ENCODE assay signal across 29 mouse cellular contexts in the genomic region with DNA sequence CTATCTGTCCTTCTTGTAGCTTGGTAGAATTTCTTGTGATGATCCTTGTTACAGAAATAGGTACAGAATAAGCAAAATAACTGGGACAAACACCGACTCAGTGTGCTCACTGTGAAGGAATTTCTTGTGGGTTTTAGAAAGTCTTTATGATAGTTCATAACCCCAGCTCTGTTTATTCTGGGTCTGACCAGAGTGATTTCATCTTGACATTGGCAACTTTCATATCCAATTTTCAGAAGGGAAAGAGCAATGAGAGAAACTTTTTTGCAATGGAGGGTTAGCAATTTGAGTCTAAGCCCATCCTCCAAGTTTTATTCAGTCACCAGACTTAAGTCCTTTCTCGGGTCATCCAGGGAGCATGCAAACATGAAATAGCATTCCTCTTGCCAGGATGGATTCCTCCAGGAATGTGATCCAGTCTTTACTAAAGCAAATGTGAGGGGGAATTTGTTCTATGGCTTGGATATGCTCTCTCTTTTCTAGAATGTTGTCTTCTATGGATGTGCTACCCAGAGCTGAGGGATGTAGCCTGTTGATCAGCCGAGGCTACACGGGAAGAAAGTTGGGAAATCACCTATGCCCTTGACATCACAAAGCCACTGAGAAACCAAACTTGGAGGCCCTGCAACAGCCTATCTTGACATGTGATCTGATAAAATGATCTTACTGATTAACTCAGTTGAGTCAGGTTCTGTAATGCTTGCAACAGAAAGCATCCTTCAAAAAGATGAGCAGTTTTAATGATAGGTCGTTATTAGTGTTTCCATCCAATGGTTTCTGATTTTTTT.
A peak's percentile ranks its signal among the peaks of the same experiment; 100 is the strongest.
DNase-seq lines count a peak whose midpoint lies in the region; ATAC-seq and TF ChIP-seq lines count a peak whose summit lies in the region.
"Had no signal": no experiment of that assay in that cellular context is flagged by ENCODE, and none has a peak within 500 bp of the region (broad histone marks: within the 10 kb centered on the region; RNA-seq: fewer than 3 reads in every experiment).

No protein-coding gene starts in this region.

- H3K27ac ChIP-seq in limb, embryonic 14.5 days (replicated peaks; ENCODE audit: low read depth, low read length) = no peak overlapping the region
- no peak overlapping the region for H3K27ac ChIP-seq in limb, embryonic 10.5 days
- H3K27ac ChIP-seq: embryonic facial prominence, embryonic 12.5 days; heart, embryonic 10.5 days; hindbrain, embryonic 12.5 days; left cerebral cortex, adult 2 months; limb, embryonic 15.5 days; liver, embryonic 13.5 days; macrophage; neural tube, embryonic 13.5 days had no signal

- peak; percentile 12 for DNase-seq in limb, embryonic 14.5 days (ENCODE audit: low spot score)
- no peak for DNase-seq in limb, embryonic 10.5 days (ENCODE audit: low spot score)
- peak; percentile 79 for DNase-seq in CD4-positive, CD25-positive, alpha-beta regulatory T cell, adult 2 months (ENCODE audit: low read depth, low spot score)
- peak; percentile 40 for DNase-seq in T-cell, adult 2 months (ENCODE audit: low spot score)
- no peak for DNase-seq in frontal cortex, adult 2 months (ENCODE audit: extremely low spot score in 1 of 2, low spot score in 1 of 2)
- DNase-seq in cerebellum, adult 9-11 months = no peak
- no peak for DNase-seq in gastrocnemius, adult 18-20 months (ENCODE audit: low spot score)
- DNase-seq: adrenal gland, postnatal 36 days; cerebellum, adult 2 months; cerebellum, postnatal 25 days; gastrocnemius, postnatal 10 days; kidney, adult 11 months; kidney, postnatal 14 days; liver, embryonic 13.5 days; lung, adult 18-20 months; midbrain, embryonic 14.5 days; right cerebral cortex, postnatal 4 days had no signal

- no peaks in the 10 kb centered on the region for H3K9me3 ChIP-seq in limb, embryonic 14.5 days (ENCODE audit: control insufficient read depth, low read length)
- H3K9me3 ChIP-seq in limb, embryonic 10.5 days (replicated peaks) = no peaks in the 10 kb centered on the region
- H3K9me3 ChIP-seq: embryonic facial prominence, embryonic 12.5 days; heart, embryonic 10.5 days; heart, embryonic 15.5 days; hindbrain, embryonic 12.5 days; limb, embryonic 15.5 days; liver, embryonic 13.5 days; neural tube, embryonic 13.5 days had no signal

- ATAC-seq in limb, embryonic 14.5 days (ENCODE audit: low FRiP score, low read depth) = no peak
- ATAC-seq: forebrain, embryonic 16.5 days; lung, postnatal 0 days had no signal

- no peaks in the 10 kb centered on the region for H3K27me3 ChIP-seq in limb, embryonic 14.5 days (ENCODE audit: control insufficient read depth, insufficient read depth, low read length)
- H3K27me3 ChIP-seq in limb, embryonic 10.5 days (ENCODE audit: low read depth, poor library complexity, severe bottlenecking) = no peaks in the 10 kb centered on the region
- no peaks in the 10 kb centered on the region for H3K27me3 ChIP-seq in myocyte (ENCODE audit: control insufficient read depth, insufficient read depth, insufficient read length)
- H3K27me3 ChIP-seq: embryonic facial prominence, embryonic 12.5 days; heart, embryonic 15.5 days; hindbrain, embryonic 12.5 days; limb, embryonic 15.5 days; liver, embryonic 13.5 days had no signal

- H3K4me3 ChIP-seq in limb, embryonic 14.5 days (replicated peaks; ENCODE audit: low read length) = no peak overlapping the region
- no peak overlapping the region for H3K4me3 ChIP-seq in limb, embryonic 10.5 days
- no peak overlapping the region for H3K4me3 ChIP-seq in myocyte
- H3K4me3 ChIP-seq: embryonic facial prominence, embryonic 12.5 days; erythroblast, embryonic 14.5 days; heart, embryonic 10.5 days; heart, embryonic 15.5 days; hindbrain, embryonic 12.5 days; left cerebral cortex, adult 2 months; limb, embryonic 15.5 days; liver, embryonic 13.5 days; neural tube, embryonic 13.5 days had no signal

- H3K4me1 ChIP-seq in limb, embryonic 14.5 days (ENCODE audit: control insufficient read depth, insufficient read depth, low read length) = peaks cover 8% of the 10 kb centered on the region; the same call in 1 of the 2 replicates
- H3K4me1 ChIP-seq in limb, embryonic 10.5 days = peaks cover 4% of the 10 kb centered on the region; the same call in 1 of the 2 replicates
- H3K4me1 ChIP-seq: neural tube, embryonic 13.5 days had no signal

- 83% methylated on average over 5 of the region's 5 CpGs for WGBS in limb, embryonic 14.5 days
- WGBS in limb, embryonic 10.5 days = 93% methylated on average over 5 of the region's 5 CpGs

- no peaks in the 10 kb centered on the region for H3K79me2 ChIP-seq in myocyte (ENCODE audit: control insufficient read depth, insufficient read depth)

- no peak for TF ChIP-seq POLR2A in limb, embryonic 14.5 days (IDR thresholded peaks at IDR 0.05; ENCODE audit: borderline replicate concordance, extremely low read depth, insufficient read depth, insufficient read length)
- no peak for TF ChIP-seq POLR2A in myocyte (IDR thresholded peaks at IDR 0.05; ENCODE audit: insufficient read length, low read depth)

- H3K9ac ChIP-seq in limb, embryonic 14.5 days (ENCODE audit: low read depth, low read length, severe bottlenecking) = no peak overlapping the region
- H3K9ac ChIP-seq: embryonic facial prominence, embryonic 12.5 days; heart, embryonic 15.5 days; hindbrain, embryonic 12.5 days; limb, embryonic 15.5 days; liver, embryonic 13.5 days; neural tube, embryonic 13.5 days had no signal

- H3K36me3 ChIP-seq in limb, embryonic 14.5 days (ENCODE audit: control insufficient read depth, insufficient read depth, low read length) = no peaks in the 10 kb centered on the region
- no peaks in the 10 kb centered on the region for H3K36me3 ChIP-seq in limb, embryonic 10.5 days
- H3K36me3 ChIP-seq in myocyte (ENCODE audit: control insufficient read depth, insufficient read depth) = no peaks in the 10 kb centered on the region
- H3K36me3 ChIP-seq: embryonic facial prominence, embryonic 12.5 days; heart, embryonic 10.5 days; heart, embryonic 15.5 days; hindbrain, embryonic 12.5 days; limb, embryonic 15.5 days; liver, embryonic 13.5 days; neural tube, embryonic 13.5 days had no signal

- H3K4me2 ChIP-seq in limb, embryonic 14.5 days (replicated peaks; ENCODE audit: low read depth, low read length, severe bottlenecking) = no peak overlapping the region
- peak overlapping the region; percentile 19 for H3K4me2 ChIP-seq in myocyte (ENCODE audit: low read depth)
- H3K4me2 ChIP-seq: embryonic facial prominence, embryonic 12.5 days; heart, embryonic 15.5 days; hindbrain, embryonic 12.5 days; limb, embryonic 15.5 days; liver, embryonic 13.5 days; neural tube, embryonic 13.5 days had no signal

- no peak overlapping the region for H3ac ChIP-seq in myocyte (ENCODE audit: control insufficient read depth, insufficient read length)

TF ChIP-seq in myocyte, 11 proteins besides CTCF, POLR2A, EP300 and RAD21:
- TF ChIP-seq TCF3 (IDR thresholded peaks at IDR 0.05; ENCODE audit: insufficient read length, low read depth) = no peak
- TF ChIP-seq MAX (IDR thresholded peaks at IDR 0.05; ENCODE audit: low read depth) = no peak
- no peak for TF ChIP-seq SRF (IDR thresholded peaks at IDR 0.05; ENCODE audit: control insufficient read depth, insufficient read length, low read depth)
- 0 out of 2 replicates have a peak, but pooled peaks have one; percentile 4 for TF ChIP-seq CEBPB (IDR thresholded peaks at IDR 0.05; ENCODE audit: insufficient read depth, poor library complexity, severe bottlenecking)
- TF ChIP-seq TCF12 (IDR thresholded peaks at IDR 0.05; ENCODE audit: insufficient read depth, poor library complexity, severe bottlenecking) = no peak

Comparison
In these comparisons a context has a peak if more than half of its experiments do, and no peak if none do; other contexts are left out.
1. DNase-seq: peak in limb, embryonic 14.5 days (single experiment), CD4-positive, CD25-positive, alpha-beta regulatory T cell, adult 2 months (single experiment) and T-cell, adult 2 months (single experiment); none in limb, embryonic 10.5 days (single experiment), frontal cortex, adult 2 months (0 of 2), cerebellum, adult 9-11 months (single experiment) and gastrocnemius, adult 18-20 months (single experiment).